Mouse (Mus musculus) frontal cortex, postnatal 36 days (tissue): ENCODE data around the gene Tlr9.
A peak's percentile ranks its signal among the peaks of the same experiment; 100 is the strongest.

ENCODE experiments used
- DNase-seq, 2 experiments: peaks; one replicate each; pipeline ENCODE4 v3.0.0; 2022; ENCODE audit warnings: low spot score in 2 of 2

Gene Tlr9

DNA sequence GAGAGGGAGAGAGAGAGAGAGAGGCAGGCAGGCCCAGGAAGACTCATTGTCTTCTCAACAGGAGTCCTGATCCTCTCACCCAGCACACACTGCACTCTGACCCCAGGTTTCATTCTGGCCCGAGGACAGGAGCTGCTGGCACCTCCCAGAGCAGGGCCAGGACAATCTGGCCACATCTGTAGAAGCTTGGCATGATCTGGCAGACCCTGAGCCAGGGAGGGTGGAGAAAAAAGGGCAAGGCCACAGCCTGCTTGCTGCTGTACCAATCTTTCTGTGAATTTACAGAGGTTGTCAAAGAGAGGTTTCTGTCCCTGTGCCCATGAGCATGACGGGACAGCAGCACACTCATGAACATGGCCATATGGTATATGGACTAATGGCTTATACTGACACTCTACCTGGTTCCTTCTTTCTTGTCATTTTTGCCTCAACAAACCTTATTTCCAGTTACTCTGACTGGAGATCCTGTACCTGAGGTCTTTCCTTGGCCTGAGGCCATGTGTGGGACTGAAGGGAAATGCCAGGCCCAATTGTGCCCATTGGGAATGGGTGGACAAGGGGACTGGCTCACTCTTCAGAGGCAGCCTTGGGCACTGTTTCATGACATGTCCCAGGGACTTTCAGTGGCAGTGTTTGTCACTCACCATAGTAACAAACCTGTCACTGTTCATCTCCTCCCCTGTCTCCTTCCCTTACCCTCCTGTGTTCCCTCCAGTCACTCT lies 44.7 kb downstream of the Tlr9 start:
- no peak for DNase-seq

DNA sequence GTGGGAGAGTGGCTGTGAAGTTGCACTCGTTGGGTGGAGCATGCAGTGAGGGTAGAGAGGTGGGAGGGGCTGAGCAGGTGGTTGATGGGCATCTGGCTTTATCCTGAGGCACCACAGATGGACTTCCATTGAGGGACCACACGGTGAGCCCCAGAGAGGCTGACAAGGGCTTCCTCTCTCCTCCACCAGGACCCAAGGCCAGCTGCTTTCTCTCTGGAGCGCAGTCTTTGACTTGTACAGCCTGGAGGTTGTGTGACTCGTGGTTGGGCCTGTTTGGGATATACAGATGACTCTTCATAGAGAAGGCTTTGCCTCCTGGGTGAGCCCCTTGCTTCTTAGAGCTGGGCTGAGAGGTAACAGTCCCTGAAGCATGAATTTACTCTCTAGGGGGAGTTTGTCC lies 46.0 kb downstream of the Tlr9 start:
- DNase-seq, result no peak

DNA sequence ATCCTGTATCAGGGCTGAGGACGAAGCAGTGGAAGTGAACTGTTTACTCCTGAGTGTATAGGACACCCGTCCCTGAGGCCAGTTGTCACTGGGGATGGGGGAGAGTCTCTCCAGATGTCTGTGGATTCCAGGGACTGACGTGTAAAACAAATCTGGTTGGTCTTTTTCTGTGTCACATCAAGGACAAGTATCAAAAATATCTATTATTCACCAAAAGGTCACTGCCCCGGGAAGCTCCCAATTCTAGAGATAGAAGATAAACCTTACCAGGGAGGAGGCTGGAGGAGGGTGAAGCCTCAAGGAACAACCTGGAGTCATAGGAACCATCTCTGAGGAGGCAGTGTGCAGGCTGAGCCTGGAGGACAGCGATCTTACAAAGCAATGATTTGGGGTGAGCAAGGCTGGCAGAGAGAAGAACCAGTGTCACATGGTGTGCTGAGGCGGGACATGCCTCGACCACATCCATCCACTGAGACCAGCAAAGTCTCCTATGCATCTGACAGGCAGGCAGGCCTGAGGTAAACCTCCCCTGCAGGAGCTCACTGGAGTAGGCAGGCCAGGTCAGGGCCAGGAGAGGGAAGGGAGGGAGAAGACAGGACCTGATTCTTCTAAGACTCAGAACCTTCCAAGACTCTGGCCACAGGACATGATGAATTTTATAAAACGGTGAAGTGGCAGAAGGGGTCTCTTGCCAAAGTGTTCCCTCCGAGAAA lies 46.8 kb downstream of the Tlr9 start:
- no peak for DNase-seq

DNA sequence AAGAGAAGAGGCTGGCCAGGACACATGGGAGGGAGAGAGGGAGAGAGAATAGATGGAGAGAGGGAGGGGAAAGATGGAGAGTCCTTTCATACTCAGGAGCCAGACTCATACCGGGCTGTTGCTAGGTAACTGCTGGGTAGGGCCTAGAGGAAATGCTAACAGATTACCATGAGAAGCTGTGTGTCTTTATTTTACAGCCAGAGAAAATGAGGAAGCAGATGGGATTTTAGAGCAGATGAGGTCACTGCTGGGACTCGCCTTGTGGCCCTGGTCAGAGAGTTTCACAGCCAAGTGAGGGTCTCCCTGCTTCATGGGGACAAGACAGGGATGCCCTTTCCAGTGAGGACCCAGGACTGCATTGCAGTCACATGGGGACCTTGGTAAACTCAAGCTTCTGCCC lies 47.5 kb downstream of the Tlr9 start:
- DNase-seq, result peak in 1 of 2 experiments; percentile 41

DNA sequence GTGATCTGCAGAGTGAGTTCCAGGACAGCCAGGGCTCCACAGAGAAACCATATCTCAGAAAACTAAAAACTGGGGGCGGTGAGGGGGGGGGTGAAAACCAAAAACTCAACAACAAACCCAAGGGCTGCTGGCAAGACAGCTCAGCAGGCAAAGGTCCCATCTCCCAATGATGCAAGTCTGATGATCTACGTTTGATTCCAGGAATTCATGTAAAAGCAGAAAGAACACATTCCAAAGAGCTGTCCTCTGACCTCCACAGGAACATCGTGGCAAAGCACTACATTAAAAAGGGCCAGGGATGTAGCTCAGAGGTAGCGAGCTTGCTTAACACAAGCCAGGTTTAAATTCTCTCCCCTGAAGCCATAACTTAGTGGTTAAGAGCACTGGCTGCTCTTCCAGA lies 48.3 kb downstream of the Tlr9 start:
- no peak for DNase-seq

DNA sequence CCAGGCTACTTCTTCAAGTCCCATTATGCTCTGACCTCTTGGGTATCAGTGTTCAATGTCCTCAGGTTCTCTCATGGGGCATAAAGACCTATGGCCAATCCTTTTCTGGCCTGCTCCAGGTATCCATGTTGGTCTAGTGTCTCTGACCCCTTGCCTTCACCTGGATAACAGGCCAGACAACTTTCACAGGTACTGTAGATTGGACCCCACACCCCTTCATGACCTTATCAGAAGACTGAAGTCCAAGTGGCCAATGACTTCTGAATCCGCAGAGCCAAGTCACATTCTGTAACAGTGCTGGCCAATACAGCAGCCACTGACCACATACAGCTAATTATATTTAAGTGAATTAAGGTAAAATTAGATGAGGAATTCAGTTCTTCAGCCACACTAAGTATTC lies 49.9 kb downstream of the Tlr9 start:
- no peak for DNase-seq

DNA sequence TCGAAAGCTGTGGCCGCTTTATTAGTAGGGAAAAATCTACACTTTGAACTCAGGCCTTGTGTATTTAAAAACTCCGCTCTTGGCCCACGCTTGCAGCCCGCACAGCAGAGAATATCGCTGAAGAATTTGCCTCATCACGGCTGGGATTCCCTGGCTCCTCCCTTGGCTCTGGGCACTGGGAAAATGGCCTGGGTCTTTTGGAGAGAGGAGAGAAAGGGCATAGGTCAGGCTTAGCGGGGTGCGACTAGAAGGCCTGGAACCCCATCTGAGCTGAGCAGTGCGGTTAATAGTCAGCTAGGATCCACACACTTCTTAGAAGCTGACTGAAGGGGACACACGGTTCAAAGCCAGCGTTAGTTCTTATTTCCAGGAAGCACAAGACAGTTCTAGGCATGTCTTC lies 50.9 kb downstream of the Tlr9 start:
- DNase-seq, result no peak

DNA sequence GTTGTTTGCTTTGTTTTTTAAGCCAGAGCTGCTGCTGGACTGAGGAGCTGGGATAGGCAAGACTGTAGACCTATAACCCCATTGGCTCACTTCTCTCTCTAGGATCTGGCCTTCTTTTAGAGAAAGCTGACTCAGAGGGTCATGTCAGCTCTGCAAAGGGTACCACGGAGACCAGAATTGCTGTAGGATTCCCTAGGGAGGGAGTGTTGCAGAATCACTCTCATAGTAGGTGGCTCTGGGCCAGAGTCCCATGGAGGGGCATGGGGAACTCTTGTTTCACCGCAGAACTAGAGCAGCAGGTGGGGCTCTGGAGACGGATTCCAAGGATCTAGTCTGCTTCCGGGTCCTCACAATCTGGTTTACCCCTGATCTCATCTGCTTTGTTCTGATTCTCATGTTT lies 51.4 kb downstream of the Tlr9 start:
- DNase-seq, result no peak

DNA sequence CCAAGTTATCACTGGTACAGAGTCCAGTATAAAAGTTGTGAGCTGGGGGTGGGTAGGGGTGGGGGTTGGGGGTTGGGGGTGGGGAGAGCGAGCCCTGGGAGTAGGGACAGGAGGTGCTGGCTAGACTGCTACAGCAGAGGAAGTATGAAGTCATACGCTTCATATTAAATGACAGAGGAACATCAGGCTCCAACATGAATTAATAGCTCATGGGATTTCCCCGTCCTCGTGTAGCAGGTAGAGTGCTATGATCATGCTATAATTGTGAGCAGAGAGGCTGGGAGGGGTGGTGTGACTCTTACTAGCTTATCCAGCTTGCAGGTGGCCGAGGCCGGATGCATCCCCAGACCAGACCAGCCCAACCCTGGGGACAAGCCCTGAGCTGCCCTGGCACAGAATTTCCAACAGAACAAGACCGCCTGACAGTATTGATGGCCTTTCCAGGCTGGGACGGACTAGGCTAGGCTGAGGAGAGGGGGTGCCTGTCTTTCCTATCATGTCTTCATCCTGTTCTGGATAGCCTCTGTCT lies 52.3 kb downstream of the Tlr9 start:
- no peak for DNase-seq

DNA sequence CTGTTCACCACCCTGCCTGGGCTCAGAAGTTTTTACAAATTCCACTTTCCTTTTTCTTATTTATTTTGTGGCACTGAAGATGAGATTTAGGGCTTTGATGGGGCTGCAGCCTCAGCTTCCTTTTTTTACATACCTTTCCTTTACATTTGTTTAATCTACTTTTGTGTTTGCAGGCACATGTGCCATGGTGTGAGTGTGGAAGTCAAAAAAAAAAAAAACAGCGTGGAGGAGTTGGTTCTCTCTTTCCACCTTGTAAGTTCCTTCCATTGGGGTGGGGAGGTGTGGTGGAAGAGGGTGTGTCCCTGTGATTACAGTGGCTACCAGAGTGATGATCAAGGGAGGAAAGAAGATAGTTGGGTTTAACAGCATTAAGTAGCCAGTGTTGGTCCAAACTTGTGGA lies 53.4 kb downstream of the Tlr9 start:
- no peak for DNase-seq
